Mouse (Mus musculus) forebrain, embryonic 13.5 days (tissue): ENCODE data around the gene Actn4. TPM values are rescaled to one million over a fixed set of nuclear protein-coding genes. Genes with fewer than 3 reads are reported as not detected.

Experiments used
- ATAC-seq: fragments of 200-750 bp; cut with Nextera tagmentation; 2 replicates; pipeline ENCODE4 v1.8.0; 2017
- H3K27ac ChIP-seq: fragments of 300-500 bp; sonication (generic); 2 replicates; pipeline ENCODE4 v1.5.1; 2015; ENCODE audit warnings: inconsistent platforms, mild to moderate bottlenecking, moderate library complexity
- H3K27me3 ChIP-seq: fragments of 300-500 bp; sonication (generic); 2 replicates; pipeline ENCODE4 v1.6.1; 2015; ENCODE audit warnings: mild to moderate bottlenecking, inconsistent platforms
- H3K36me3 ChIP-seq: fragments of 300-500 bp; sonication (generic); 2 replicates; pipeline ENCODE4 v1.6.1; 2015; ENCODE audit warnings: mild to moderate bottlenecking, inconsistent platforms; ENCODE audit not compliant: poor library complexity, severe bottlenecking
- H3K4me1 ChIP-seq: fragments of 300-500 bp; sonication (generic); 2 replicates; pipeline ENCODE4 v1.6.1; 2015; ENCODE audit warnings: inconsistent platforms
- H3K4me2 ChIP-seq: fragments of 300-500 bp; sonication (generic); 2 replicates; pipeline ENCODE4 v1.6.1; 2015; ENCODE audit warnings: inconsistent platforms, mild to moderate bottlenecking, moderate library complexity
- H3K4me3 ChIP-seq: fragments of 300-500 bp; sonication (generic); 2 replicates; pipeline ENCODE4 v1.5.1; 2015; ENCODE audit warnings: mild to moderate bottlenecking, inconsistent platforms
- H3K9ac ChIP-seq: fragments of 300-500 bp; sonication (generic); 2 replicates; pipeline ENCODE4 v1.6.1; 2015; ENCODE audit warnings: mild to moderate bottlenecking, inconsistent platforms
- H3K9me3 ChIP-seq: fragments of 300-500 bp; sonication (generic); replicated peaks from 2 replicates; pipeline ENCODE4 v1.6.1; 2016; ENCODE audit warnings: inconsistent platforms
- WGBS: fragments of 180-500 bp; shearing (Covaris S2); methylation state at CpG from one replicate; pipeline ENCODE4 v1.1.7; 2015; 5-methylcytosine and 5-hydroxymethylcytosine counted together
- polyA plus RNA-seq: library from polyadenylated mRNA; unstranded; fragments of >200 nt; fragmentation: Nextera tagmentation; extraction: Ambion mirVana; gene quantifications from 2 replicates; pipeline ENCODE4 v1.2.1, GENCODE M21; 2015

Gene Actn4
- polyA plus RNA-seq, 1 experiment from 2014 or later = 114 TPM

- Histone ChIP-seq H3K9ac (no peak overlapping the region), H3K27ac (no peak overlapping the region), H3K9me3 (no peaks in the 10 kb centered on the region), H3K4me1 (no peaks in the 10 kb centered on the region), H3K27me3 (no peaks in the 10 kb centered on the region), H3K4me3 (no peak overlapping the region), H3K4me2 (no peak overlapping the region), H3K36me3 (peaks cover 29% of the 10 kb centered on the region)
- ATAC-seq = no peak
- 59% methylated on average over 4 of the region's 4 CpGs for WGBS
Observed at GRCm38 (mm10) chr7:28966751-28967505, 4.8 kb upstream of the Actn4 start.

- Histone ChIP-seq H3K27ac (no peak overlapping the region), H3K9me3 (no peaks in the 10 kb centered on the region), H3K4me3 (no peak overlapping the region), H3K4me2 (no peak overlapping the region), H3K27me3 (no peaks in the 10 kb centered on the region), H3K4me1 (peaks cover 4% of the 10 kb centered on the region), H3K9ac (no peak overlapping the region), H3K36me3 (peaks cover 22% of the 10 kb centered on the region)
- WGBS = 81% methylated on average over 4 of the region's 5 CpGs
- no peak for ATAC-seq
Observed at GRCm38 (mm10) chr7:28966181-28966580, 4.0 kb upstream of the Actn4 start.

GRCm38 (mm10) chr7:28965346-28965840, 3.3 kb upstream of the Actn4 start:
- H3K36me3 ChIP-seq = peaks cover 14% of the 10 kb centered on the region
- H3K27me3 ChIP-seq = no peaks in the 10 kb centered on the region
- no peak overlapping the region for H3K9ac ChIP-seq
- 79% methylated on average over 5 of the region's 5 CpGs for WGBS
- no peaks in the 10 kb centered on the region for H3K9me3 ChIP-seq
- H3K27ac ChIP-seq = no peak overlapping the region
- peaks cover 12% of the 10 kb centered on the region for H3K4me1 ChIP-seq
- ATAC-seq = no peak
- no peak overlapping the region for H3K4me2 ChIP-seq
- no peak overlapping the region for H3K4me3 ChIP-seq

GRCm38 (mm10) chr7:28963399-28963923, 1.3 kb upstream of the Actn4 start:
- no peak for ATAC-seq
- Histone ChIP-seq H3K27me3 (no peaks in the 10 kb centered on the region), H3K36me3 (no peaks in the 10 kb centered on the region), H3K4me1 (peaks cover 31% of the 10 kb centered on the region), H3K4me3 (no peak overlapping the region), H3K27ac (no peak overlapping the region), H3K9ac (no peak overlapping the region), H3K9me3 (no peaks in the 10 kb centered on the region), H3K4me2 (no peak overlapping the region)
- 87% methylated on average over 3 of the region's 3 CpGs for WGBS

- Histone ChIP-seq H3K9me3 (no peaks in the 10 kb centered on the region), H3K4me3 (peak overlapping the region; percentile 94), H3K27ac (peak overlapping the region; percentile 84), H3K36me3 (no peaks in the 10 kb centered on the region), H3K4me1 (peaks cover 47% of the 10 kb centered on the region), H3K27me3 (no peaks in the 10 kb centered on the region), H3K9ac (peak overlapping the region; percentile 95), H3K4me2 (peak overlapping the region; percentile 90)
- no peak for ATAC-seq
- under 1% methylated on average over 7 of the region's 7 CpGs for WGBS
Observed at GRCm38 (mm10) chr7:28961584-28961926, 585 bp downstream of the Actn4 start.

GRCm38 (mm10) chr7:28960354-28961046, 1.6 kb downstream of the Actn4 start:
- H3K9ac ChIP-seq = peak overlapping the region; percentile 95
- H3K4me2 ChIP-seq = peak overlapping the region; percentile 90
- no peak overlapping the region for H3K27ac ChIP-seq
- peak overlapping the region; percentile 94 for H3K4me3 ChIP-seq
- 34% methylated on average over 9 of the region's 9 CpGs for WGBS
- H3K36me3 ChIP-seq = no peaks in the 10 kb centered on the region
- ATAC-seq = no peak
- peaks cover 54% of the 10 kb centered on the region for H3K4me1 ChIP-seq
- H3K9me3 ChIP-seq = no peaks in the 10 kb centered on the region
- H3K27me3 ChIP-seq = no peaks in the 10 kb centered on the region

GRCm38 (mm10) chr7:28959505-28960045, 2.6 kb downstream of the Actn4 start:
- H3K9me3 ChIP-seq = no peaks in the 10 kb centered on the region
- 40% methylated on average over 6 of the region's 6 CpGs for WGBS
- no peak for ATAC-seq
- no peak overlapping the region for H3K27ac ChIP-seq
- H3K4me3 ChIP-seq = peak overlapping the region; percentile 94
- no peaks in the 10 kb centered on the region for H3K27me3 ChIP-seq
- peaks cover 64% of the 10 kb centered on the region for H3K4me1 ChIP-seq
- peak overlapping the region; percentile 95 for H3K9ac ChIP-seq
- no peaks in the 10 kb centered on the region for H3K36me3 ChIP-seq
- peak overlapping the region; percentile 90 for H3K4me2 ChIP-seq

- Histone ChIP-seq H3K4me2 (peak overlapping the region; percentile 90; the same call in 1 of the 2 replicates), H3K27me3 (no peaks in the 10 kb centered on the region), H3K9ac (0 out of 2 replicates have a peak overlapping the region, but pooled peaks have one; percentile 95), H3K9me3 (no peaks in the 10 kb centered on the region), H3K4me3 (no peak overlapping the region), H3K4me1 (peaks cover 68% of the 10 kb centered on the region), H3K27ac (no peak overlapping the region), H3K36me3 (no peaks in the 10 kb centered on the region)
- WGBS = 71% methylated on average over 1 of the region's 1 CpGs
- ATAC-seq = no peak
Observed at GRCm38 (mm10) chr7:28958770-28959169, 3.4 kb downstream of the Actn4 start.

GRCm38 (mm10) chr7:28957997-28958725, 4.0 kb downstream of the Actn4 start:
- 88% methylated on average over 1 of the region's 1 CpGs for WGBS
- peaks cover 74% of the 10 kb centered on the region for H3K4me1 ChIP-seq

GRCm38 (mm10) chr7:28957286-28957685, 4.9 kb downstream of the Actn4 start:
- 80% methylated on average over 6 of the region's 6 CpGs for WGBS
- Histone ChIP-seq H3K4me3 (no peak overlapping the region), H3K4me2 (no peak overlapping the region), H3K36me3 (no peaks in the 10 kb centered on the region), H3K9ac (no peak overlapping the region), H3K27me3 (no peaks in the 10 kb centered on the region), H3K4me1 (peaks cover 83% of the 10 kb centered on the region), H3K27ac (no peak overlapping the region), H3K9me3 (no peaks in the 10 kb centered on the region)
- ATAC-seq = no peak

More at GRCm38 (mm10) chr7:28957997-28958725, 4.0 kb downstream of the Actn4 start:
- no peak for ATAC-seq
- no peaks in the 10 kb centered on the region for H3K9me3 ChIP-seq
- peak overlapping the region; percentile 90; the same call in 1 of the 2 replicates for H3K4me2 ChIP-seq
- H3K27me3 ChIP-seq = no peaks in the 10 kb centered on the region
- no peak overlapping the region for H3K9ac ChIP-seq
- no peak overlapping the region for H3K27ac ChIP-seq
- no peak overlapping the region for H3K4me3 ChIP-seq
- H3K36me3 ChIP-seq = no peaks in the 10 kb centered on the region

GRCm38 (mm10) chr7:28956270-28956669, 5.9 kb downstream of the Actn4 start:
- no peaks in the 10 kb centered on the region for H3K27me3 ChIP-seq
- no peaks in the 10 kb centered on the region for H3K9me3 ChIP-seq
- H3K4me2 ChIP-seq = no peak overlapping the region
- H3K36me3 ChIP-seq = no peaks in the 10 kb centered on the region
- no peak for ATAC-seq
- no peak overlapping the region for H3K4me3 ChIP-seq
- H3K4me1 ChIP-seq = peaks cover 86% of the 10 kb centered on the region
- 89% methylated on average over 1 of the region's 1 CpGs for WGBS
- H3K9ac ChIP-seq = no peak overlapping the region
- no peak overlapping the region for H3K27ac ChIP-seq
